Mouse (Mus musculus): ENCODE data around the gene Hspa12b. TPM values are rescaled to one million over a fixed set of nuclear protein-coding genes. Genes with fewer than 3 reads are reported as not detected.

The Hspa12b gene
- polyA plus RNA-seq, 1 experiment from 2014 or later, result 6.3 TPM

DNA sequence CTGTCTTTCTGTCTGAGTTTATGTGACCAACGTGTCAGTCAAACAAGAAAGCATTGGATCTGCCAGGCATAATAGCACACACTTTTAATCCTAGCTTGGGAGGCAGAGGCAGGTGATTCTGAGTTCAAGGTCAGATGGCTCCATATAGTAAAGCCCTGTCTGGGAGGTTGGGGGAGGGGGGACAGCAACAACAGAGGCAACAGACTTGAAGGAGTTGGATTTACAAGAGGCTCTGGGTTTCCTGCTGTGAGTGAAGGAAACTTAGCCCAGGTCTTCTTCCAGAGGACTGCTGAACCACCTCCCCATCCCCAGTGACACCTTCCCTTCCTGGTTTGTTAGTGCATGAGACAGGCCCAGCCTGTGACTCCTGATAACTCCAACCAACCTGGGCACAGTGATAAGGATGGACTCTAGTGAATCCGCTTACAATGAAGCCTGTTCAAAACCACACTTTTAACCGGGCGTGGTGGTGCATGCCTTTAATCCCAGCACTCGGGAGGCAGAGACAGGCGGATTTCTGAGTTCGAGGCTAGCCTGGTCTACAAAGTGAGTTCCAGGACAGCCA is 25.2 kb downstream of the Hspa12b start:
- 85% methylated on average over 7 of the region's 7 CpGs for WGBS
- no peak overlapping the region for H3K4me3 ChIP-seq (ENCODE audit: control insufficient read depth in 1 of 2, insufficient read depth in 1 of 2, low read depth in 1 of 2, low read length in 2 of 2)
- no peak overlapping the region for H3K9ac ChIP-seq (ENCODE audit: low read length)
- peaks cover 6 to 7% of the 10 kb centered on the region in 2 experiments; a peak in 2 of 4 replicates for H3K4me1 ChIP-seq (ENCODE audit: control insufficient read depth in 2 of 2, insufficient read depth in 2 of 2, low read length in 2 of 2)
- ATAC-seq (ENCODE audit: insufficient number of reproducible peaks, insufficient read depth, low FRiP score, low read depth), result no peak
- no peaks in the 10 kb centered on the region for H3K27me3 ChIP-seq (ENCODE audit: control insufficient read depth, insufficient read depth, low read length)
- H3K4me2 ChIP-seq (ENCODE audit: low read length), result no peak overlapping the region
- peaks cover 75% of the 10 kb centered on the region for H3K36me3 ChIP-seq (ENCODE audit: control insufficient read depth, insufficient read depth, low read length)
- no peak overlapping the region for H3K27ac ChIP-seq (replicated peaks in 1 of 2; ENCODE audit: control insufficient read depth in 1 of 2, insufficient read depth in 1 of 2, low read depth in 2 of 2, low read length in 2 of 2)
- no peaks in the 10 kb centered on the region for H3K9me3 ChIP-seq (ENCODE audit: control insufficient read depth, low read length)

DNA sequence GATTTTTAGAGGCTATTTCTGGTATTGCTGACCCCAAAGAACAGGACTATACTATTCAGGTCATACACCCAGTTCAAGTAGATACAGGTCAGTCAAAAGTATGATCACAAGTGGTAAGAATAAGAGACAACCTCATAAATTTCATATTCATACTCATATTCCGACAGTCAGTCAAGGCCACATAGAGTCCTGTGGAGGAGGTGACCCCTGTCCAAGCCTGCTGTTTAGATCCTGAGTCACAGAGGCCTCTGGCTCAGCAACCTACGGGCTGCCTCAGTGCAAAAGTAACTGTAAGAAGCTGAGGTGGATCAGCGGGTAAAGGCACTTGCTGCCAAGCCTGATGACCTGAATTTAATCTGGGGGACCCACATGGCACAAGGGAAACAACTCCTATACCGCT is 27.0 kb downstream of the Hspa12b start:
- no peak overlapping the region for H3K9ac ChIP-seq (ENCODE audit: low read length)
- H3K9me3 ChIP-seq (ENCODE audit: control insufficient read depth, low read length), result no peaks in the 10 kb centered on the region
- H3K27me3 ChIP-seq (ENCODE audit: control insufficient read depth, insufficient read depth, low read length), result no peaks in the 10 kb centered on the region
- no peak overlapping the region for H3K4me3 ChIP-seq (ENCODE audit: control insufficient read depth in 1 of 2, insufficient read depth in 1 of 2, low read depth in 1 of 2, low read length in 2 of 2)
- H3K36me3 ChIP-seq (ENCODE audit: control insufficient read depth, insufficient read depth, low read length), result peaks cover 57% of the 10 kb centered on the region
- no peak overlapping the region for H3K27ac ChIP-seq (replicated peaks in 1 of 2; ENCODE audit: control insufficient read depth in 1 of 2, insufficient read depth in 1 of 2, low read depth in 2 of 2, low read length in 2 of 2)
- H3K4me2 ChIP-seq (ENCODE audit: low read length), result no peak overlapping the region
- 80% methylated on average over 4 of the region's 4 CpGs for WGBS
- ATAC-seq (ENCODE audit: insufficient number of reproducible peaks, insufficient read depth, low FRiP score, low read depth), result no peak
- peaks cover 8 to 12% of the 10 kb centered on the region in 2 experiments for H3K4me1 ChIP-seq (ENCODE audit: control insufficient read depth in 2 of 2, insufficient read depth in 2 of 2, low read length in 2 of 2)

DNA sequence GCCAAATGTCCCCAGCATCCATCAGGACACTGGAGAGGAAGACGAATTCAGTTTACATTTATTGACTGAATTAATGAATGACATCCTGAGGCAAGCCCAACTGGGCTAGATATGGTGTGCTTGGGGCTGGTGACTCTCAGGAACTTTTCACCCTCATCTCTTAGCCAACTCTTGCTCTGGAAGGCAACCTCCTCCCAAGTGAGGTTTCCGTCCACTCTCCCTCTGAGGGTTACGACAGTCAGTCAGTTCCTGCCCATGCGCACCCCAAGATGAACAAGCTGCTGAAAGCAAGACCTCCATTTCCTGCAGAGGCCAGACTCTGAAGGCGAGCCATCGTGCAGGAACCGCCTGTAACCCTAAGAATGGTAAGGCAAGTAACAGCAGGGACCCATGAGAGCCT is 29.9 kb downstream of the Hspa12b start:
- Histone ChIP-seq H3K27me3 (ENCODE audit: control insufficient read depth, insufficient read depth, low read length) (no peaks in the 10 kb centered on the region), H3K36me3 (ENCODE audit: control insufficient read depth, insufficient read depth, low read length) (peaks cover 28% of the 10 kb centered on the region), H3K4me2 (ENCODE audit: low read length) (no peak overlapping the region), H3K4me3 (ENCODE audit: control insufficient read depth in 1 of 2, insufficient read depth in 1 of 2, low read depth in 1 of 2, low read length in 2 of 2) (no peak overlapping the region), H3K27ac (replicated peaks in 1 of 2; ENCODE audit: control insufficient read depth in 1 of 2, insufficient read depth in 1 of 2, low read depth in 2 of 2, low read length in 2 of 2) (no peak overlapping the region), H3K4me1 (ENCODE audit: control insufficient read depth in 2 of 2, insufficient read depth in 2 of 2, low read length in 2 of 2) (peaks cover 8 to 15% of the 10 kb centered on the region in 2 experiments), H3K9me3 (ENCODE audit: control insufficient read depth, low read length) (no peaks in the 10 kb centered on the region), H3K9ac (ENCODE audit: low read length) (no peak overlapping the region)
- no peak for ATAC-seq (ENCODE audit: insufficient number of reproducible peaks, insufficient read depth, low FRiP score, low read depth)
- WGBS, result 89% methylated on average over 7 of the region's 7 CpGs

DNA sequence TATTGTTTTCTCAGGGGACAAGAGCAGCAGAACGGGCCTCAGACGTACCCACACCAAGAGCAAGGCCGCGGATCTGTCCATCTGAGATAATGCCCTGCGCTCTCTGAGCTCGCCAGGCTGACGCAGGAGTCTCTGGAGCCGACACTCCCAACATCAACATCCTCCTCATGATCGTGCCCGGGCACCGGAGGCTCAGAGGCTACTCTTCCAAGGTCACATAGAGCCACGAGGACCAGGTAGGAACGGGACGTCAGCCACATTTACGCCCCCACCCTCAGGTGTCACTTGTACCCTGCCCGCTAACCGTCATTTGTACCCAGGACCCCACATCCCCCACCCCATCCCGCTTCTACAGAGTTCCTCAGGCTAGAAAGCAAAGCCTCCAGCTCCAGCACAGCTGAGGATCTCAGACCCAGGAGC is 32.4 kb downstream of the Hspa12b start:
- H3K9me3 ChIP-seq (ENCODE audit: control insufficient read depth, low read length), result no peaks in the 10 kb centered on the region
- peak overlapping the region; percentile 97 for H3K4me2 ChIP-seq (ENCODE audit: low read length)
- peak overlapping the region; percentile 72 to 85 for H3K4me3 ChIP-seq (ENCODE audit: control insufficient read depth in 1 of 2, insufficient read depth in 1 of 2, low read depth in 1 of 2, low read length in 2 of 2)
- peaks cover 8 to 15% of the 10 kb centered on the region in 2 experiments for H3K4me1 ChIP-seq (ENCODE audit: control insufficient read depth in 2 of 2, insufficient read depth in 2 of 2, low read length in 2 of 2)
- no peaks in the 10 kb centered on the region for H3K27me3 ChIP-seq (ENCODE audit: control insufficient read depth, insufficient read depth, low read length)
- peak overlapping the region; percentile 87 for H3K9ac ChIP-seq (ENCODE audit: low read length)
- H3K36me3 ChIP-seq (ENCODE audit: control insufficient read depth, insufficient read depth, low read length), result peaks cover 11% of the 10 kb centered on the region
- peak; percentile 52 for ATAC-seq (ENCODE audit: insufficient number of reproducible peaks, insufficient read depth, low FRiP score, low read depth)
- peak overlapping the region; percentile 59 to 95 for H3K27ac ChIP-seq (replicated peaks in 1 of 2; ENCODE audit: control insufficient read depth in 1 of 2, insufficient read depth in 1 of 2, low read depth in 2 of 2, low read length in 2 of 2)
- 0% methylated on average over 18 of the region's 18 CpGs for WGBS

DNA sequence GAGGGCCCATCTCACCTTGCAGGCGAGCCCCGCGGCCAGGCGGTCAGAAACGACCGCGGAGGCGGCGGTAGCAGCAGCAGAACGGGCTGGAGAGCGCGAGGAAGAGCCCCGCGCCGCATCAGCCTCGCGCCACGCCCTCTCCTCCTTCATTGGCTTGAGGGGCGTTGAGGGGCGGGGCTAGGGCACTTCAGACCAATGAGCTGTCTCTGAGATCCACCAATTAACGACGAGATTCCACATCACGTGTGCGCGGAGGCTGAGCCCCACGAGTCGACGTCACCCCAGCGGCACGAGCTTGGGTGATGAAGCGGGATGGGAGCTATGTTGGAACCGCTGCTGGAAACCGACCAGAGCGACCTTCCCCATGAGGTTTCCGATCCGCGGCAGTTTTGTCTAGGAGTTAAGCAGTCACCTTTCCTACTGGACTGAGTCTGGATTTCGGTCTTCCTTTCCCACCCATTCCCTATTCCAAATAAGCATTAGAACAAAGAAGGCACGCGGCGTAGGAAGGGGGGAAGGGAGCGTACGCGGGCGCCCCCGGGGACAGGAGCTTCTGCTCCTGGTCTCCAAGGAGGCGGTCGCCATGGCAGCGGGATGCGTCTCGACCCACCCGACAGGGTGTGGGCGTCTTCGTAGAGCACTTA is 33.0 kb downstream of the Hspa12b start, which contains the start of gene 1700037H04Rik:
TSS of gene 1700037H04Rik (minus strand) at position 144 of the 644 bp plus-strand sequence.
- WGBS, result under 1% methylated on average over 54 of the region's 54 CpGs

DNA sequence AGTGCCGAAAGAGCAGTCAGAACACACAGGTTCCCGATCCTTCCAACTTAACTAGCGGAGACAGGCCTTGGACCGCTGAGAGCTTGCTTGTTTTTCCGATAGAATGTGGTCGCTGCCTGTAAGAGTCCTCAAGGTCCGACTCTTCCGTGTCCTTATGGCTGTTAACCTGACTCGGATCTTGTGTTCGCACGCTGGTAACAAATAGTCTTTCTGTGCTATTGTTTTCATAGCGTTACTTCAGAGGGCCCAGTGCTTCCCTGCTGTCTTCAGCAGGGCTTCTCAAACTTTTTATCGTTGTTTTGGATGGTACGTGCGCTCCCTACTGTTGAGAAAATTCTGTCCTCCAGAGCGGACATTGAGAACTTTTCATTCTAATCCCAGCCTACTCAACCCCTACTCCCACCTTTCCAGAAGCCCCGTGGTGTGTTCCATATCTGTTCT is 33.6 kb downstream of the Hspa12b start:
- ATAC-seq (ENCODE audit: insufficient number of reproducible peaks, insufficient read depth, low FRiP score, low read depth), result no peak; the same call in 1 of the 2 replicates
- Histone ChIP-seq H3K27ac (replicated peaks in 1 of 2; ENCODE audit: control insufficient read depth in 1 of 2, insufficient read depth in 1 of 2, low read depth in 2 of 2, low read length in 2 of 2) (peak overlapping the region; percentile 73 to 95), H3K36me3 (ENCODE audit: control insufficient read depth, insufficient read depth, low read length) (no peaks in the 10 kb centered on the region), H3K4me2 (ENCODE audit: low read length) (peak overlapping the region; percentile 97), H3K27me3 (ENCODE audit: control insufficient read depth, insufficient read depth, low read length) (no peaks in the 10 kb centered on the region), H3K4me3 (ENCODE audit: control insufficient read depth in 1 of 2, insufficient read depth in 1 of 2, low read depth in 1 of 2, low read length in 2 of 2) (peak overlapping the region; percentile 51 to 85), H3K9me3 (ENCODE audit: control insufficient read depth, low read length) (peaks cover 7% of the 10 kb centered on the region; the same call in 1 of the 2 replicates), H3K9ac (ENCODE audit: low read length) (peak overlapping the region; percentile 87), H3K4me1 (ENCODE audit: control insufficient read depth in 2 of 2, insufficient read depth in 2 of 2, low read length in 2 of 2) (peaks cover 8 to 15% of the 10 kb centered on the region in 2 experiments)
- WGBS, result under 1% methylated on average over 17 of the region's 17 CpGs

More for the DNA sequence above, 33.0 kb downstream of the Hspa12b start, which contains the start of gene 1700037H04Rik:
- peak within 1 kb of the TSS; percentile 97 for H3K4me2 ChIP-seq (ENCODE audit: low read length)
- H3K27me3 ChIP-seq (ENCODE audit: control insufficient read depth, insufficient read depth, low read length), result no peaks in the 10 kb centered on the region
- peaks cover 6% of the 10 kb centered on the region for H3K36me3 ChIP-seq (ENCODE audit: control insufficient read depth, insufficient read depth, low read length)
- peak within 1 kb of the TSS; percentile 87 for H3K9ac ChIP-seq (ENCODE audit: low read length)
- H3K9me3 ChIP-seq (ENCODE audit: control insufficient read depth, low read length), result peaks cover 5% of the 10 kb centered on the region; the same call in 1 of the 2 replicates
- peaks cover 8 to 15% of the 10 kb centered on the region in 2 experiments for H3K4me1 ChIP-seq (ENCODE audit: control insufficient read depth in 2 of 2, insufficient read depth in 2 of 2, low read length in 2 of 2)
- ATAC-seq (ENCODE audit: insufficient number of reproducible peaks, insufficient read depth, low FRiP score, low read depth), result peak; percentile 96
- peak within 1 kb of the TSS; percentile 72 to 85 for H3K4me3 ChIP-seq (ENCODE audit: control insufficient read depth in 1 of 2, insufficient read depth in 1 of 2, low read depth in 1 of 2, low read length in 2 of 2)
- H3K27ac ChIP-seq (replicated peaks in 1 of 2; ENCODE audit: control insufficient read depth in 1 of 2, insufficient read depth in 1 of 2, low read depth in 2 of 2, low read length in 2 of 2), result peak within 1 kb of the TSS; percentile 73 to 95

DNA sequence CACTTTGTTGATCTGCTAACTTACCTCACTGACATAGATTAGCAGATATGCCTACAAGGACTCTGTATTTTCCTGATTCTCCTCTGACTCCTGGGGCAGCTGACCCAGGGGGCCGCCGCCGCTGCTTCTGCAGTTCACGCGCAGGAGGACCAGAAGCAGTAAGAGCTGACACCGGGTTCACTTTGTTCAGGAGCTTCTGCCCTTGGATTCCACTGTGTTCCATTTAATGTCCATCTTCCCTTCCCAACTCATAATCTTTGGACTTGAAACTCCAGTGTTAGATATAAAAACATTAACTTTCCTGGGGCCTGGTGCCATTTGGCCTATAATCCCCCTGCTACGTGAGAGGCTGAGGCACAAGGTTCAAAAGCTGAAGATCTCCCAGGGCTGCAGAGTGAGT is 36.8 kb downstream of the Hspa12b start:
- 66% methylated on average over 7 of the region's 7 CpGs for WGBS
- H3K27me3 ChIP-seq (ENCODE audit: control insufficient read depth, insufficient read depth, low read length), result no peaks in the 10 kb centered on the region
- H3K9me3 ChIP-seq (ENCODE audit: control insufficient read depth, low read length), result peaks cover 7% of the 10 kb centered on the region; the same call in 1 of the 2 replicates
- H3K27ac ChIP-seq (replicated peaks in 1 of 2; ENCODE audit: control insufficient read depth in 1 of 2, insufficient read depth in 1 of 2, low read depth in 2 of 2, low read length in 2 of 2), result no peak overlapping the region
- no peak overlapping the region for H3K4me3 ChIP-seq (ENCODE audit: control insufficient read depth in 1 of 2, insufficient read depth in 1 of 2, low read depth in 1 of 2, low read length in 2 of 2)
- H3K36me3 ChIP-seq (ENCODE audit: control insufficient read depth, insufficient read depth, low read length), result no peaks in the 10 kb centered on the region
- H3K9ac ChIP-seq (ENCODE audit: low read length), result no peak overlapping the region
- ATAC-seq (ENCODE audit: insufficient number of reproducible peaks, insufficient read depth, low FRiP score, low read depth), result no peak
- no peak overlapping the region for H3K4me2 ChIP-seq (ENCODE audit: low read length)
- H3K4me1 ChIP-seq (ENCODE audit: control insufficient read depth in 2 of 2, insufficient read depth in 2 of 2, low read length in 2 of 2), result peaks cover under 1 to 5% of the 10 kb centered on the region in 2 experiments

All from heart, embryonic 14.5 days (tissue).